Mouse (Mus musculus) MEL (cell line): Measurements from ENCODE around the gene Myocos.

Source experiments
- CTCF ChIP-seq, 3 experiments: IDR thresholded peaks in 2 of 3; conservative IDR thresholded peaks in 1 of 3; 2 replicates each; pipeline ENCODE4 v1.5.1; 2011 to 2012; ENCODE audit warnings: low read length in 3 of 3, low read depth in 2 of 3, mild to moderate bottlenecking in 2 of 3, improper control_type of control experiment in 1 of 3, inconsistent platforms in 1 of 3, mixed read lengths in 1 of 3, moderate library complexity in 1 of 3; ENCODE audit not compliant: control insufficient read depth in 1 of 3, insufficient read depth in 1 of 3, poor library complexity in 1 of 3, severe bottlenecking in 1 of 3
- E2F4 ChIP-seq: IDR thresholded peaks from 2 replicates; pipeline ENCODE4 v1.6.1; 2011; ENCODE audit warnings: low read depth, low read length, improper control_type of control experiment, borderline replicate concordance
- EP300 ChIP-seq, 2 experiments: IDR thresholded peaks; 2 replicates each; pipeline ENCODE4 v1.6.1; 2011; ENCODE audit warnings: improper control_type of control experiment in 2 of 2, low read length in 2 of 2, low read depth in 1 of 2, mild to moderate bottlenecking in 1 of 2
- KAT2A ChIP-seq: conservative IDR thresholded peaks from 2 replicates; pipeline ENCODE4 v1.6.1; 2012; ENCODE audit warnings: low read depth, low read length, improper control_type of control experiment, inconsistent platforms
- MEF2A ChIP-seq: IDR thresholded peaks from 2 replicates; pipeline ENCODE4 v1.6.1; 2014; ENCODE audit warnings: low read depth, mild to moderate bottlenecking, inconsistent platforms, low read length, improper control_type of control experiment; ENCODE audit not compliant: poor library complexity, insufficient replicate concordance, severe bottlenecking; ENCODE audit errors: extremely low read depth
- MYB ChIP-seq: IDR thresholded peaks from 2 replicates; pipeline ENCODE4 v1.6.1; 2011; ENCODE audit warnings: mild to moderate bottlenecking, low read depth, low read length, improper control_type of control experiment
- POLR2A ChIP-seq, 2 experiments: IDR thresholded peaks; 2 replicates each; pipeline ENCODE4 v1.6.1; 2011 to 2012; ENCODE audit warnings: low read length in 2 of 2, mild to moderate bottlenecking in 2 of 2, control low read depth in 1 of 2, improper control_type of control experiment in 1 of 2, low read depth in 1 of 2, moderate library complexity in 1 of 2; ENCODE audit not compliant: control insufficient read depth in 1 of 2, insufficient read depth in 1 of 2, poor library complexity in 1 of 2
- TCF12 ChIP-seq: IDR thresholded peaks from 2 replicates; pipeline ENCODE4 v1.6.1; 2014; ENCODE audit warnings: low read depth, mild to moderate bottlenecking, inconsistent platforms, low read length, improper control_type of control experiment, moderate library complexity
- UBTF ChIP-seq: IDR thresholded peaks from 2 replicates; pipeline ENCODE4 v1.6.1; 2012; ENCODE audit warnings: low read depth, mild to moderate bottlenecking, inconsistent platforms, low read length, improper control_type of control experiment, moderate library complexity, borderline replicate concordance; ENCODE audit not compliant: insufficient read depth
- ZNF384 ChIP-seq: IDR thresholded peaks from 2 replicates; pipeline ENCODE4 v1.6.1; 2012; ENCODE audit warnings: low read depth, mild to moderate bottlenecking, inconsistent platforms, low read length, improper control_type of control experiment

DNA sequence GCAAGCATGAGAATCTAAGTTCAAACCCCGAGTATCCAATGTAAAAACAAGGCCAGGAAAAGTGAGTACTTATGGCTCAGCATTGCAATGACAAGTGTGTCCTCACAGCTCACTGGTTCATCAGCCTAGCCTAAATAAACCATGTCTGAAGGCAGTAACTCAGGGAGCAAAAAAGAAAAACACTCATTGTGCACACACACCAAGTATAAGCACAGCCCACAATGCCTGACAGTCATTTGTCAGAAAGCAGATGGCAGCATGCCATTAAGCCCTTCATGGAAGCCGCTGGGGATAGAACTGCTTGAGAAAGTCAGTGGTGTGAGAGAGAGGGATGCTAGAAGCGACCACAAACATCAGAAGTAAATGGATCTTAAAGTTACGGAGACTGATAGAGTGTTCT lies 56.7 kb downstream of the Myocos start:
- TF ChIP-seq KAT2A (no peak), UBTF (no peak), POLR2A (IDR thresholded peaks at IDR 0.05; ENCODE audit: control insufficient read depth in 1 of 2, insufficient read depth in 1 of 2, low read depth in 1 of 2, low read length in 2 of 2, poor library complexity in 1 of 2) (no peak), ZNF384 (no peak), MEF2A (no peak), CTCF (IDR thresholded peaks at IDR 0.05 in 2 of 3, conservative IDR thresholded peaks at IDR 0.05 in 1 of 3; ENCODE audit: control insufficient read depth in 1 of 3, insufficient read depth in 1 of 3, low read depth in 2 of 3, low read length in 3 of 3, poor library complexity in 1 of 3, severe bottlenecking in 1 of 3) (no peak), EP300 (IDR thresholded peaks at IDR 0.05; ENCODE audit: low read depth in 1 of 2, low read length in 2 of 2) (no peak), E2F4 (no peak), TCF12 (no peak), MYB (no peak)
